Mouse (Mus musculus): ENCODE results near the gene Fbxo21. TPM values are rescaled to one million over a fixed set of nuclear protein-coding genes. Genes with fewer than 3 reads are reported as not detected.

Fbxo21 gene
- polyA plus RNA-seq, 1 experiment = 67.4 TPM

GRCm38 (mm10) chr5:118027101-118027697, 50.7 kb downstream of the Fbxo21 start:
- Histone ChIP-seq H3K27ac (ENCODE audit: insufficient read depth, low read depth, low read length) (no peak overlapping the region), H3K27me3 (replicated peaks; ENCODE audit: control insufficient read depth, insufficient read depth, low read length) (no peaks in the 10 kb centered on the region), H3K36me3 (ENCODE audit: control insufficient read depth, insufficient read depth, low read length) (no peaks in the 10 kb centered on the region), H3K4me3 (ENCODE audit: insufficient read depth, low read depth, low read length) (peak overlapping the region; percentile 57; the same call in 1 of the 2 replicates), H3K4me1 (ENCODE audit: control insufficient read depth, insufficient read depth, low read length) (no peaks in the 10 kb centered on the region)
- TF ChIP-seq POLR2A (IDR thresholded peaks at IDR 0.05; ENCODE audit: low read depth, low read length) (no peak), CTCF (conservative IDR thresholded peaks at IDR 0.05; ENCODE audit: insufficient read depth, insufficient read length, low read depth, low read length) (no peak)
- 8% methylated on average over 39 of the region's 39 CpGs for WGBS
- DNase-seq = no peak

GRCm38 (mm10) chr5:118027698-118028190, 51.2 kb downstream of the Fbxo21 start, which contains the start of gene Tesc:
Gene Tesc, plus strand, starts transcription at chr5:118027743.
- Histone ChIP-seq H3K4me3 (ENCODE audit: insufficient read depth, low read depth, low read length) (peak within 1 kb of the TSS; percentile 57), H3K27me3 (replicated peaks; ENCODE audit: control insufficient read depth, insufficient read depth, low read length) (no peaks in the 10 kb centered on the region), H3K4me1 (ENCODE audit: control insufficient read depth, insufficient read depth, low read length) (no peaks in the 10 kb centered on the region), H3K27ac (ENCODE audit: insufficient read depth, low read depth, low read length) (no peak within 1 kb of the TSS), H3K36me3 (ENCODE audit: control insufficient read depth, insufficient read depth, low read length) (no peaks in the 10 kb centered on the region)
- no peak for TF ChIP-seq POLR2A (IDR thresholded peaks at IDR 0.05; ENCODE audit: low read depth, low read length)
- no peak for TF ChIP-seq CTCF (conservative IDR thresholded peaks at IDR 0.05; ENCODE audit: insufficient read depth, insufficient read length, low read depth, low read length)
- peak; percentile 32 for DNase-seq
- WGBS = 1% methylated on average over 62 of the region's 63 CpGs

GRCm38 (mm10) chr5:118028191-118029034, 51.9 kb downstream of the Fbxo21 start:
- Histone ChIP-seq H3K27me3 (replicated peaks; ENCODE audit: control insufficient read depth, insufficient read depth, low read length) (no peaks in the 10 kb centered on the region), H3K4me3 (ENCODE audit: insufficient read depth, low read depth, low read length) (peak overlapping the region; percentile 57), H3K36me3 (ENCODE audit: control insufficient read depth, insufficient read depth, low read length) (no peaks in the 10 kb centered on the region), H3K27ac (ENCODE audit: insufficient read depth, low read depth, low read length) (no peak overlapping the region), H3K4me1 (ENCODE audit: control insufficient read depth, insufficient read depth, low read length) (no peaks in the 10 kb centered on the region)
- peak; percentile 37 for DNase-seq
- no peak for TF ChIP-seq CTCF (conservative IDR thresholded peaks at IDR 0.05; ENCODE audit: insufficient read depth, insufficient read length, low read depth, low read length)
- TF ChIP-seq POLR2A (IDR thresholded peaks at IDR 0.05; ENCODE audit: low read depth, low read length) = no peak
- WGBS = 1% methylated on average over 76 of the region's 79 CpGs

GRCm38 (mm10) chr5:118029035-118029408, 52.5 kb downstream of the Fbxo21 start:
- no peak for DNase-seq
- Histone ChIP-seq H3K27ac (ENCODE audit: insufficient read depth, low read depth, low read length) (no peak overlapping the region), H3K4me3 (ENCODE audit: insufficient read depth, low read depth, low read length) (peak overlapping the region; percentile 57), H3K36me3 (ENCODE audit: control insufficient read depth, insufficient read depth, low read length) (no peaks in the 10 kb centered on the region), H3K4me1 (ENCODE audit: control insufficient read depth, insufficient read depth, low read length) (no peaks in the 10 kb centered on the region), H3K27me3 (replicated peaks; ENCODE audit: control insufficient read depth, insufficient read depth, low read length) (no peaks in the 10 kb centered on the region)
- TF ChIP-seq POLR2A (IDR thresholded peaks at IDR 0.05; ENCODE audit: low read depth, low read length) (no peak), CTCF (conservative IDR thresholded peaks at IDR 0.05; ENCODE audit: insufficient read depth, insufficient read length, low read depth, low read length) (no peak)
- WGBS = 8% methylated on average over 12 of the region's 12 CpGs

DNA sequence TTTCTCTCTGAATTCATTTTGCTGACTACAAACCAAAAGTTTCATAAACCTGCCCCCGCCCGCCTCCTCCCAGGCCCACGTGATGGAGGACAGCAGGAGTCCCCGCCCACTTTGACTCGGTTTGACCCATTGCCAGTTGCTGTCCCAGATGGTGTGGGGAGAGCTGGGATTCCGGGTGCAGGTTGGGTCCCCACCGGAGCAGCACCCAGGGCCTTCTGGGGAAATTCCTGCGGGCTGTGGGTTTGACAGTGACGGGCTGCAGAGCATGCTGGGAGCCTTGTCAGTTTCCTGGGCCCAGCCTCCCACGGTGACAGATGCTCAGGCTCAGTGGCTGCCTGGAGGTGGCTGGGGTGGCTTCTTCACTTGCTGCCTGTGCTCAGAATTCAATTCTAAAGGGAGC, 52.9 kb downstream of the Fbxo21 start:
- WGBS = 8% methylated on average over 10 of the region's 10 CpGs
- TF ChIP-seq POLR2A (IDR thresholded peaks at IDR 0.05; ENCODE audit: low read depth, low read length) (no peak), CTCF (conservative IDR thresholded peaks at IDR 0.05; ENCODE audit: insufficient read depth, insufficient read length, low read depth, low read length) (no peak)
- H3K4me1 ChIP-seq (ENCODE audit: control insufficient read depth, insufficient read depth, low read length) = no peaks in the 10 kb centered on the region
- no peaks in the 10 kb centered on the region for H3K27me3 ChIP-seq (replicated peaks; ENCODE audit: control insufficient read depth, insufficient read depth, low read length)
- H3K27ac ChIP-seq (ENCODE audit: insufficient read depth, low read depth, low read length) = no peak overlapping the region
- no peak for DNase-seq
- no peak overlapping the region for H3K4me3 ChIP-seq (ENCODE audit: insufficient read depth, low read depth, low read length)
- no peaks in the 10 kb centered on the region for H3K36me3 ChIP-seq (ENCODE audit: control insufficient read depth, insufficient read depth, low read length)

DNA sequence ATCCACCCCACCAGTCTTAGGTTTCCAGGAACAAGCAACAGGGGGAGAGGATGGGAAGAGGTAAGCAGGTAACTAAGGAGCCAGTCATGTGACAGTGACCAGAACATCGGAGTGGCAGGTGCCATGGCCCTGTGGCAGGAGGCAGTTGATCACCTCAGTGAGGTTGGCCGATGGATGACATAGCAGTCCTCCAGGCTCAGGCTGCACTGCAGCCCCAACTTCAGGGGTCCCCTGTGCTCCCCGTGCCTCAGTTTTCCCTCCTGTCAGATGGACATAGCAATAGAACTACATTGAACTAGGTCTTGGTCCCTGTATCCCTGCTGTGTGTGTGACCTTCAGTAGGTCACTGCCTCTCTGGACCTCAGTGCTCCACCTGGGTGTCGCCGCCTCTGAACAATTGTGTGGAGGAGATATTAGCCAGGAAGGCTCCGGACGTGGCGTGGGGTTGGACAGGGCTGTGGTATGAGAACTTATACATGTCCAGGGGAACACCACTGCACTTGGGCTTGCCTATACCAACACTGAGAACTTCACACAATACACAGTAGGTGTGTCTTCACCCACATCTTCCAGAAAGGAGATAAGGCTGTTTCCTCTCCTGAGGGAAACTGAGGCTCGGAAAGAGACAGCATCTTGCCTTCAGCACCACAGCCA, 53.6 kb downstream of the Fbxo21 start:
- Histone ChIP-seq H3K27me3 (replicated peaks; ENCODE audit: control insufficient read depth, insufficient read depth, low read length) (no peaks in the 10 kb centered on the region), H3K4me1 (ENCODE audit: control insufficient read depth, insufficient read depth, low read length) (no peaks in the 10 kb centered on the region), H3K27ac (ENCODE audit: insufficient read depth, low read depth, low read length) (no peak overlapping the region), H3K36me3 (ENCODE audit: control insufficient read depth, insufficient read depth, low read length) (no peaks in the 10 kb centered on the region), H3K4me3 (ENCODE audit: insufficient read depth, low read depth, low read length) (no peak overlapping the region)
- no peak for DNase-seq
- 92% methylated on average over 9 of the region's 9 CpGs for WGBS
- TF ChIP-seq POLR2A (IDR thresholded peaks at IDR 0.05; ENCODE audit: low read depth, low read length) = no peak
- TF ChIP-seq CTCF (conservative IDR thresholded peaks at IDR 0.05; ENCODE audit: insufficient read depth, insufficient read length, low read depth, low read length) = no peak

DNA sequence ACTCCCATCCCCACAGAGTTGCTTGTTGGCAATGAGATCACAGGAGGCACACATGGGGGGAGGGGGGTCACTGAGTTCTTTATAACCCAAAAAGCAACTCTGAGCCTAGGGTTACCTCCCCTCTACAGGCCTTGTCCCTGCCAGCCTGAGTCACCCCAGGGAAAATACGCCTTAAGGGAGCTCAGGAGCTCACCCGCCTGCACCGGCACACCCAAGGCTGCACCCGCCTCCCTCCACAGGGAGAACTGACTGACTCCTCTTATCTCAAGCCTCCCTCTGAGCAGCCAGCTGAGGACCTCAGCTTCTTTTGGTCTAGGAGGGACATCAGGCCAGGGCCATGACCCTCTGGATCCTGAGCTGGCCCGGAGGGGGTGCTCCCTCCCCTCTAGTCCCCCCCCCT, 54.5 kb downstream of the Fbxo21 start:
- Histone ChIP-seq H3K27me3 (replicated peaks; ENCODE audit: control insufficient read depth, insufficient read depth, low read length) (no peaks in the 10 kb centered on the region), H3K4me3 (ENCODE audit: insufficient read depth, low read depth, low read length) (no peak overlapping the region), H3K4me1 (ENCODE audit: control insufficient read depth, insufficient read depth, low read length) (no peaks in the 10 kb centered on the region), H3K36me3 (ENCODE audit: control insufficient read depth, insufficient read depth, low read length) (no peaks in the 10 kb centered on the region), H3K27ac (ENCODE audit: insufficient read depth, low read depth, low read length) (no peak overlapping the region)
- 51% methylated on average over 5 of the region's 5 CpGs for WGBS
- TF ChIP-seq POLR2A (IDR thresholded peaks at IDR 0.05; ENCODE audit: low read depth, low read length) = no peak
- TF ChIP-seq CTCF (conservative IDR thresholded peaks at IDR 0.05; ENCODE audit: insufficient read depth, insufficient read length, low read depth, low read length) = no peak
- no peak for DNase-seq

Data from kidney, adult 2 months (tissue).